Comparison of ENCODE assay signal across 25 mouse cellular contexts in the genomic region with DNA sequence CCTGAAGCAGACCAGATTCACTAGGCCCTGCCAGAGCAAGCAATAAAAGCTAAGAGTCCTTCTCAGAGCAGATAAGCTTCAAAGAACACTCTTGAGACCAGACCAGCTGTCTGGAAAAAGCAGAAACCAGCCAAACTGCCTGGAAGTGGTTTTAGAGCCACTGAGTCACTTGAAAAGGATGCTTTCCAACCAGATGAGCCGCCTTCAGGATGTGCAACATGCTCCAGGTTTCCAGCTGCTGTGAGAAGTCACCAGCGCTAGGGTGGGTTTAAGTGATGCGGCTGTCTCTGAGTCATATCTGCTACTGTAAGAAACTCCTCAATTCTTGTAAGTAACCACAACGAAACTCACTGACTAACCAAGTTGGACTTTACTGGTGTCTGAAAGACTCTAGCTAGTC.
DNase-seq lines count a peak whose midpoint lies in the region; ATAC-seq and TF ChIP-seq lines count a peak whose summit lies in the region.
"Had no signal": no experiment of that assay in that cellular context is flagged by ENCODE, and none has a peak within 500 bp of the region (broad histone marks: within the 10 kb centered on the region; RNA-seq: fewer than 3 reads in every experiment).

No protein-coding gene starts in this region.

- WGBS in heart, embryonic 12.5 days = 54% methylated on average over 4 of the region's 4 CpGs
- 90% methylated on average over 4 of the region's 4 CpGs for WGBS in forebrain, embryonic 12.5 days
- 86% methylated on average over 4 of the region's 4 CpGs for WGBS in intestine, postnatal 0 days

- no peak for TF ChIP-seq CTCF in Patski (IDR thresholded peaks at IDR 0.05)
- TF ChIP-seq CTCF in intestine, postnatal 0 days (IDR thresholded peaks at IDR 0.05; ENCODE audit: low read depth) = no peak

- no peak overlapping the region for H3K4me3 ChIP-seq in heart, embryonic 12.5 days
- no peak overlapping the region for H3K4me3 ChIP-seq in forebrain, embryonic 12.5 days (replicated peaks)
- H3K4me3 ChIP-seq in intestine, postnatal 0 days (ENCODE audit: low read depth, low read length) = no peak overlapping the region
- H3K4me3 ChIP-seq: embryonic facial prominence, embryonic 12.5 days; forebrain, embryonic 15.5 days; hindbrain, embryonic 12.5 days; limb, embryonic 10.5 days; liver, embryonic 15.5 days; lung, embryonic 15.5 days; megakaryocyte, embryonic 14.5 days; midbrain, embryonic 13.5 days; neural tube, embryonic 12.5 days had no signal

- POLR2A ChIA-PET in Patski (lab: Charles Lee) = no interaction called here

- CTCF ChIA-PET in Patski (lab: Charles Lee) = interaction anchor here (1.3 kb wide), 1 partner anchor 9 kb away, joined by 5 read pairs; no protein-coding TSS in a partner anchor

- no peak overlapping the region for H3K27ac ChIP-seq in heart, embryonic 12.5 days (ENCODE audit: poor library complexity, severe bottlenecking)
- no peak overlapping the region for H3K27ac ChIP-seq in forebrain, embryonic 12.5 days
- no peak overlapping the region for H3K27ac ChIP-seq in intestine, postnatal 0 days (ENCODE audit: low read depth, low read length)
- H3K27ac ChIP-seq: embryonic facial prominence, embryonic 12.5 days; forebrain, embryonic 15.5 days; hindbrain, embryonic 12.5 days; kidney, postnatal 0 days; limb, embryonic 10.5 days; liver, embryonic 15.5 days; lung, embryonic 15.5 days; midbrain, embryonic 13.5 days; neural tube, embryonic 12.5 days had no signal

- in situ Hi-C loops in Patski (cut with MboI; ENCODE audit: low pct_unique_long_range_greater_than_20kb) = no loop called here

- H3K4me1 ChIP-seq in heart, embryonic 12.5 days (replicated peaks) = peaks cover 3% of the 10 kb centered on the region; the same call in 1 of the 2 replicates
- no peaks in the 10 kb centered on the region for H3K4me1 ChIP-seq in forebrain, embryonic 12.5 days
- H3K4me1 ChIP-seq in intestine, postnatal 0 days (replicated peaks; ENCODE audit: control insufficient read depth, insufficient read depth, low read length) = no peaks in the 10 kb centered on the region
- H3K4me1 ChIP-seq: embryonic facial prominence, embryonic 12.5 days; forebrain, embryonic 15.5 days; hindbrain, embryonic 12.5 days; limb, embryonic 10.5 days; liver, embryonic 15.5 days; lung, embryonic 15.5 days; megakaryocyte, embryonic 14.5 days; midbrain, embryonic 13.5 days; neural tube, embryonic 12.5 days had no signal

- H3K36me3 ChIP-seq in heart, embryonic 12.5 days = no peaks in the 10 kb centered on the region
- no peaks in the 10 kb centered on the region for H3K36me3 ChIP-seq in forebrain, embryonic 12.5 days (replicated peaks)
- H3K36me3 ChIP-seq in intestine, postnatal 0 days (ENCODE audit: control insufficient read depth, insufficient read depth) = no peaks in the 10 kb centered on the region
- H3K36me3 ChIP-seq: embryonic facial prominence, embryonic 12.5 days; forebrain, embryonic 15.5 days; hindbrain, embryonic 12.5 days; limb, embryonic 10.5 days; liver, embryonic 15.5 days; lung, embryonic 15.5 days; midbrain, embryonic 13.5 days; neural tube, embryonic 12.5 days had no signal

- intact Hi-C loops in heart, postnatal 25 days (cut with DNase I) = no loop called here

- no peaks in the 10 kb centered on the region for H3K27me3 ChIP-seq in heart, embryonic 12.5 days (replicated peaks)
- no peaks in the 10 kb centered on the region for H3K27me3 ChIP-seq in Patski
- H3K27me3 ChIP-seq in forebrain, embryonic 12.5 days = 0 out of 2 replicates have a peak, but pooled peaks cover 2% of the 10 kb centered on the region
- no peaks in the 10 kb centered on the region for H3K27me3 ChIP-seq in intestine, postnatal 0 days (replicated peaks; ENCODE audit: control insufficient read depth, insufficient read depth, low read length)
- H3K27me3 ChIP-seq: embryonic facial prominence, embryonic 12.5 days; forebrain, embryonic 15.5 days; hindbrain, embryonic 12.5 days; liver, embryonic 15.5 days; lung, embryonic 15.5 days; megakaryocyte, embryonic 14.5 days; midbrain, embryonic 13.5 days; neural tube, embryonic 12.5 days had no signal

- no peak for DNase-seq in heart, postnatal 25 days (ENCODE audit: low spot score)
- DNase-seq in 3T3-L1 (ENCODE audit: low read depth, low spot score) (peak; percentile 26), Patski (ENCODE audit: low read depth, low spot score) (peak; percentile 34)
- DNase-seq in right cerebral cortex, postnatal 25 days = peak; percentile 11
- DNase-seq: adrenal gland, adult 2 months; cerebellum, adult 11-12 months; cerebellum, postnatal 10 days; kidney, adult 2 months; layer of hippocampus, adult 9-11 months; liver; lung, postnatal 36 days; thymus, adult 2 months had no signal

- no peaks in the 10 kb centered on the region for H3K9me3 ChIP-seq in heart, embryonic 12.5 days (replicated peaks)
- no peaks in the 10 kb centered on the region for H3K9me3 ChIP-seq in forebrain, embryonic 12.5 days
- H3K9me3 ChIP-seq in intestine, postnatal 0 days (ENCODE audit: control insufficient read depth) = no peaks in the 10 kb centered on the region
- H3K9me3 ChIP-seq: embryonic facial prominence, embryonic 12.5 days; forebrain, embryonic 15.5 days; hindbrain, embryonic 12.5 days; limb, embryonic 10.5 days; liver, embryonic 15.5 days; lung, embryonic 15.5 days; midbrain, embryonic 13.5 days; neural tube, embryonic 12.5 days had no signal

- peak; percentile 55; the same call in 1 of the 2 replicates for ATAC-seq in heart, embryonic 12.5 days (ENCODE audit: insufficient number of reproducible peaks, low FRiP score)
- no peak for ATAC-seq in Patski
- ATAC-seq in forebrain, embryonic 12.5 days (ENCODE audit: low FRiP score) = no peak
- no peak for ATAC-seq in intestine, postnatal 0 days
- ATAC-seq: forebrain, embryonic 15.5 days; midbrain, embryonic 13.5 days had no signal

- no peak overlapping the region for H3K9ac ChIP-seq in heart, embryonic 12.5 days
- H3K9ac ChIP-seq in forebrain, embryonic 12.5 days = no peak overlapping the region
- no peak overlapping the region for H3K9ac ChIP-seq in intestine, postnatal 0 days (ENCODE audit: low read depth, low read length)
- H3K9ac ChIP-seq: embryonic facial prominence, embryonic 12.5 days; forebrain, embryonic 15.5 days; hindbrain, embryonic 12.5 days; liver, embryonic 15.5 days; lung, embryonic 15.5 days; midbrain, embryonic 13.5 days; neural tube, embryonic 12.5 days had no signal

- no peak overlapping the region for H3K4me2 ChIP-seq in heart, embryonic 12.5 days
- no peak overlapping the region for H3K4me2 ChIP-seq in forebrain, embryonic 12.5 days
- no peak overlapping the region for H3K4me2 ChIP-seq in intestine, postnatal 0 days (replicated peaks; ENCODE audit: low read depth)
- H3K4me2 ChIP-seq: embryonic facial prominence, embryonic 12.5 days; forebrain, embryonic 15.5 days; hindbrain, embryonic 12.5 days; liver, embryonic 15.5 days; lung, embryonic 15.5 days; midbrain, embryonic 13.5 days; neural tube, embryonic 12.5 days had no signal
